Mouse (Mus musculus): ENCODE results near the gene Adamts17. TPM values are rescaled to one million over a fixed set of nuclear protein-coding genes. Genes with fewer than 3 reads are reported as not detected.
A peak's percentile ranks its signal among the peaks of the same experiment; 100 is the strongest.

The Adamts17 gene
- total RNA-seq, 1 experiment from 2014 or later = 1.2 TPM

DNA sequence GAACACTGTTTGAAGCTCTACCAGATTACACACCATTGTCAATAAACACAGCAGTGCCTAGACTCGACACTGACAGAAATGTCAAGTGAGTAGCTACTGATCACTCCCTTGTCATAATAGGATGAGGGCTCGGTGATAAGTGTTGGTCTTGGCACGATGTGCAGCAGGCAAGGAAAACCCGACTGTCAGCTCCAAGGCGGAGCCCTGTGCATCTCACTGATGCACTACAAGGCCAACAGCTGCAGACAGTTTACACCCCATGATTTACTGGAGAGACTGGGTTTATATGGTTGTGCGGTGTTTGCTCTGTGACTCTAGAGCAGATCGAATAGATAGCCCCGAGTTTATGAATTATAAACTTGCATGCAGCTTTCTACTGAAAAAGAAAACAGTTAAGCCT is 124.0 kb downstream of the Adamts17 start:
- ATAC-seq (replicated peaks; ENCODE audit: low read depth, poor library complexity, severe bottlenecking) = no peak

DNA sequence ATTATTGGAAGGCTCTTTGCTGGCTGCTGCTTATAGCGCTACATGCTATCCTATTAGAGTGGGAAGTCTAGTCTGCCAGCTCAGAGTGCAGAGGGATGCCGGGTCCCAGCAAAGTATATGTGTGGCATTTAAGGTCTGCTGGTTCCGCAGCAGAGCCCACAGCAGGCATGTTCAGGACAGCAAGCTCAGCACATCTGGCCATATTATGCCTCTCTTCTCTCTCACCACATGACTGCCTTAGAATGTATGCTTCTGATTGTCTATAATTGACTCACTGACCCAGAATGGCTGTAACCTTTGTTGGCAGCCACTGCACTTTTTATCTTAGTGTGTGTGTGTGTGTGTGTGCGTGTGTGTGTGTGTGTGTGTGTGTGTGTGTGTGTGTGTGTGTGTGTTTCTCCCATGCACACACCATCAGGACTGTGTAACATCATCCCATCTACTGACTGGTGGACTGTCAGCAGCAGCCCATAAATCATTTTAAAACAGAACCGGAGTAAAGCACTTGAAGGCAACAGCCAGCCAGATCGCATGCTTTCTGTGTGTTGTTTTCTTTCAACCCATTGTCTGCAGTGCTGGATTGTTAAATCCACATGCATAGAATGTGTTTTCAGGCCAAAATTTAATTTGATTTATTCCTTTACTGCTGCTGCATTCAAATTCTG is 127.1 kb downstream of the Adamts17 start:
- no peak for ATAC-seq (replicated peaks; ENCODE audit: low read depth, poor library complexity, severe bottlenecking)

DNA sequence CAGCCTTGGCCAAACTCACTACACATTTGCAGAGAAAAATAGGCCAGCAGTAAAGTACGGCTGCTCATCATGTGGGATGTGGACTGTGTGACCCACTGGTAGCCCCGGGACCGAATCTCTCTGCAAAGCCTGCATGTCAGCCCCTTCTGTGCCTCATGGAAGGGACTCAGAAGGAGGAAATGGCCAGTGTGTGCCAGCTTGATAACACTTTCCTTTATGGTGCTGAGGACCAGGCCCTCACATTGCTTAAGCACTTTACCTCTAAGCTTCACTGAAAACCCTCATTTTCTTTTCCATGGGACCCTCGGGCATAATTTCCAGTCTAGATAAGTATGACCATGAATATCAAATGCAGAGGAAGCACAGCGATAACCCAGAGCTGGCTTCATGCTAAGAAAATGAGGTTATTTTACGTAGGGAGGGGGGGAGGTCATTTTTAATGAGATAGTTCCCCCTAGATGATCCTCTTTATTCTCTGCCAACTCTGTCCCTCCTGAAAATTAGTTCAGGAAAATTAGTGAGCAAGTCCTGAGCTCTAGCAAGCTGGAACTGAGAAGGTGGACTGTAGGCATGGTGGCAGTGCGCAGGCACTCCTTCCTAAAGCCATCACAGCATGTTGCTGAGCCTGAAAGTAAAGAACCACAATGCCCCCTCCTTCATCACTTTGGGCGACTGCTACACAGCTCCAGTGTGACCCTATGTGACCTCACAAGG is 127.8 kb downstream of the Adamts17 start:
- 0 out of 2 replicates have a peak, but pooled peaks have one; percentile 21 for ATAC-seq (replicated peaks; ENCODE audit: low read depth, poor library complexity, severe bottlenecking)

DNA sequence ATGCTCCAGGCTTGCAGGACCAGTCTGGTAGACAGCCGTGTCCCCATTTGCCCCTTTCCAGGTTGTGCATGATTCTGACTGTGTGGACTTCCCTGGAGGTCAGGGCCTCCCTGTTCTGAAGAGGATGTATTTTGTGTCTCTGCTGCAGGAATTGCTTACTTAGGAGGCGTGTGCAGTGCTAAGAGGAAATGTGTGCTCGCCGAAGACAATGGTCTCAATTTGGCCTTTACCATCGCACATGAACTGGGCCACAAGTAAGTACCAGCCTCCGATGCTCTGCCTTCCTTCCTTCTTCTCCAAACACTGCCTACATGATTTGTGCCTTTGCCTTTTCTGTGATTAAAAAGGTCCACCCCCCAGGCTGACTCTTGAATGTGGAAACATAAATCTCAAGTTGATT is 129.1 kb downstream of the Adamts17 start:
- ATAC-seq (replicated peaks; ENCODE audit: low read depth, poor library complexity, severe bottlenecking) = no peak

DNA sequence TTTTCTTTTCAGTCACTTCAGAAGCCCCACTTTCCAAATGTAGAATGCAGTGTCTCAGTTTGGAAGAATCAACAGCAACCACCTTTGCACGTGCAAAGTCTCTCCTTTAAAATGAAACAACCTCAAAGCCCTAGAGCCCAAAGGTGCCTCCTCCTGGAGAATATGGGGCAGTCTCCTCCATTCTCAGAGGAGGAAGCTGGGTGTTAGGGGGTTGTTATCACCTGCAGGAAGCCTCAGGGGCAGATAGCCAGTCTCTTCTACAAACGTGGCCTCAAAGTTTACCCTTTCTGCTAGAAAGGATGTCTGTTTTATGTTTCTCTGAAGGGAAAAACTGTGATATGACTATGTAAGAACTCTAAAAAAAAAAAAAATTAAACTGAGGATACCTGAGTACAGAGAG is 129.7 kb downstream of the Adamts17 start:
- peak; percentile 64 for ATAC-seq (replicated peaks; ENCODE audit: low read depth, poor library complexity, severe bottlenecking)

DNA sequence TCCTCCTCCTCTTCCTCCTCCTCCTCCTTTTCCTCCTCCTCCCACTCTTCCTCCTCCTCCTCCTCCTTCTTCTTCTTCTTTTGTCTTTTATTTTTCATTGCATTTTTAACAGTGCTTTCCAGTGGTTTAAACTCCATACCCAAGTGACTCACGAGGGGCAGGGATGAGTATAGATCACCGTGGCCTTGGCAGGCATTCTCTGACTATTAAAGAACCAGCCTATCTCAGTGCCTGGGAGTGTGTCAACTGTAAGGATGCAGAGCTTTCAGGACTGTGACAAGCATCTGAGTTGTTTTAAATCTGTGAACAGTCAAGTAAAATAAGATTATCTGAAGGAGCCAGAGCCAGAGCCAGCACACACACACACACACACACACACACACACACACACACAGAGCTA is 130.7 kb downstream of the Adamts17 start:
- ATAC-seq (replicated peaks; ENCODE audit: low read depth, poor library complexity, severe bottlenecking) = no peak

DNA sequence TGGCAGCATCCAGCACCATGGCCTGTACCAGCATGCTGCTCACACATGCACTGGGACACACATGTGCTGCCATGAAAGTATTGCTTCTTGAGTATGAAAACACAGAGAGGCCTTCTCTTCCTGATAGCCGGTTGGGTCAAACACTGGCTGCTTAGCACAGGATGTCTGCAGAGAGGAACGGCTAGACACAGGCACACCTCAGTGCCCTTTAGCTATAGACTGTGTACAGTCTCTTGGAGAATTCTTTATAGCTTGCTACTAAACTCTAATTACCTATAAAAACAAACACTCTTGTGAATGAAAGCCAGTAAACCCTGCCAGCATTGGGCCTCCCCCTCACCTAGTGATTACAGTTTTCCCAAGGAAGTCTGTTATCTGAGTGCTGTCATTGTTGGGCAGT is 131.4 kb downstream of the Adamts17 start:
- ATAC-seq (replicated peaks; ENCODE audit: low read depth, poor library complexity, severe bottlenecking) = no peak

DNA sequence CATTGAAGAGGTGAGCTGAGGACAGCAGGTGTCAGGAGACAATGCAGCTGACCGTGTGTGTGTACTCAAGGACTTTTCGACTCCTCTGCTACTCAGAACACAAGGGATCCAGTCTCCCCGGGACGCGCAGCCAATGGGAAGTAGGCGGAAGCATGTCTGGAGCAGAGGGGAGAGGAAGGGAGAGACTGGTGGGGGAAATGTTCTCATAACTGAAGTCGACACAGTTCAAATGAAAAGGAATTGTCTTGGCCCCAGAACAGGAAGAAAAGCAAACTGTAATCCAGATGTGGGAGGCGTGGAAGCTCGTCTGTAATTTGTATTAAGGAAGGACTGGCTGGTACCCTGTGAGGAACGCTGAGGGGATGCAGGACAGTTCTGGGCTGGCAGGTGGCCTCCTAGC is 135.3 kb downstream of the Adamts17 start:
- ATAC-seq (replicated peaks; ENCODE audit: low read depth, poor library complexity, severe bottlenecking) = no peak

DNA sequence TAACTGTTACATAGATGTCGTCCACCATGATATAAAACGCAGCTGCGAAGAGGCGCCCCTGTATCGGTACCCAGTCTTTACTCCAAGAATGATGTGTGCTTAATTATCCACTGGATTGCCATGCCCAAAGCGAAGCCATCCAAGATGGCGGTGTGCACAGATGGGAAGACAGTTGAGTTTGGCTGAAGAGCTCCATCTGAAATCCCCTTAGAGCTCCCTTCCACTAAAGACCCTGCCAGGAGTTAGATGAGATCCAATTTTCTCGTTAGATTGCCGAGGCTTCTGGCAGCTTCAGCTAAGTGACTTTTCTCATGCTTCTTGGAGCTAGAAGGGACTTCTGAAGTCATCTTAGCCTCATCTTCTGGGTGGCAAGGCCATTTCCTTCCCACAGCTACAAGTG is 136.8 kb downstream of the Adamts17 start:
- ATAC-seq (replicated peaks; ENCODE audit: low read depth, poor library complexity, severe bottlenecking) = no peak

DNA sequence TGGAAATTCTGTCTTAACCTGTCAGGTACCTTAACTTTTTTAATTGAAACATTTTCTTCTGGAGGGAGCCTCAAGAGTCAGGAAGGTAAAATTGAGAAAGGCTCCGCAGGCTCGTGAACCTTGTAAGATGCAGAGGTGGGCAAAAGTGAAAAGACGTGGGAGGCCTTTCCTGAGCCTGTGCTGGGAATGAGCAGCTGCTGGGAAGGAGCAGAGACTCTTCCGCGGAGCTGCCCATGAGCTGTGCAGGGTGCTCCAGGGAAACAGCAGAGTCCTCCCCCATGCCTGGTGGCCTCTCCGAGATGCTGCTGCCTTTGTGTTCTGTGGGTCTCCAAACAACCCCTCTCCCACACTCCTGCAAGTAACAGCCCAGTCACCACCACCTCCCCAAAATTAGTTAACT is 142.1 kb downstream of the Adamts17 start:
- ATAC-seq (replicated peaks; ENCODE audit: low read depth, poor library complexity, severe bottlenecking) = no peak

DNA sequence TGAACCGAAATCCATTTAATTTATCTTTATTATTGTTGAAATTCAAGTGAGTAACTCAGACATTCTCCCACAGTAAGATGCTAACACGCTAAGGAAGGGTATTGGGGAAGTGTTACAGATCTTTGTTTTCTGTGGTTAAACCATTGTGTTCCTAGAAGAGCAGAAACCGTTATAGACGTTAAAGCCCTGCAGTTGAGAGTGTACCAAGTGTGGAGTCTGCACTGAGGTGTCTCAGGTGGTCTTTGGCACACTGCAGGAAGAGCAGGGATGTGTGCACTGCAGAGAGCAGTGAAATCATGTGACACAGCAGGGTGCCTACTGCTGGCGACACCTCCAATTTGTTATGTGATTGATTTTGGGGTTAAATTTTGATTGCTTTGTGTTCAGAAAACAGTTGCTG is 142.5 kb downstream of the Adamts17 start:
- peak; percentile 78 for ATAC-seq (replicated peaks; ENCODE audit: low read depth, poor library complexity, severe bottlenecking)

DNA sequence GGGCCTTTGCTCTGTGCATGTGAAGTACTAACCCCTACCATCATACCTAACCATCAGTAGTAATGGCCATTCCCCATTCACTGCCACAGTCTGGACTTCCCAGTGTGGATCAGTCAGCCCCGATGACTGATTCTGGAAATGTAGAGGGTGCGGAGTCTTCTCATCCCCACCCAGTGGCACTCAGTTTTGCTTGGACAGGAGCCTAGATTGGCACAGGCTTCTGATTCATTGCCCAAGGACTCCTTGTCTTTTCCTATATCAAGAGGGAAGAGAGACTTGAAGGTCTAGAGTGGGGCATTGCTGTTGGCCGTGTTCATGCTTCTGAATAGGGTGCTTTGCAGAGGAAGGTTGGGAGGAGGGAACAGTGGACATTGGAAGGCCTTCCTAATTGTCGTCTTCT is 148.1 kb downstream of the Adamts17 start:
- ATAC-seq (replicated peaks; ENCODE audit: low read depth, poor library complexity, severe bottlenecking) = no peak

DNA sequence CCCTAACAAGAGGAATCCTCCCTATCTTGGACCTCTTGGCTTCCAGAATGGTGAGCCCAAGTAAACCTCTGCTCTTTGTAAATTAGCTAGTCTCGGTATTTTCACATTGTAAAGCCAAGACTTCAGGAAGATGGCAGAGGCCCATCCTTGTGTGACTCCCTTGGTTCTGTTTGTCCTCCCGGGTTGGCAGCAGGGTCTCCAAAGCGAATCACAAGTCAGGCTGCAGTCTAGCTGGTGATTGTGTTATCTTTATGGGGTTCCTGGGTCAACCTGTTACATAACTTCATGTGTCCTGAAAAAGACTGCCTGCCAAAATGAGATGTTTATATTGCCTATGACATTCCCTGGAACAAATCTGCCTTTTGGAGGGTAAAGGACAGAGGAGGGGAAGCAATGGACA is 148.9 kb downstream of the Adamts17 start:
- no peak for ATAC-seq (replicated peaks; ENCODE audit: low read depth, poor library complexity, severe bottlenecking)

DNA sequence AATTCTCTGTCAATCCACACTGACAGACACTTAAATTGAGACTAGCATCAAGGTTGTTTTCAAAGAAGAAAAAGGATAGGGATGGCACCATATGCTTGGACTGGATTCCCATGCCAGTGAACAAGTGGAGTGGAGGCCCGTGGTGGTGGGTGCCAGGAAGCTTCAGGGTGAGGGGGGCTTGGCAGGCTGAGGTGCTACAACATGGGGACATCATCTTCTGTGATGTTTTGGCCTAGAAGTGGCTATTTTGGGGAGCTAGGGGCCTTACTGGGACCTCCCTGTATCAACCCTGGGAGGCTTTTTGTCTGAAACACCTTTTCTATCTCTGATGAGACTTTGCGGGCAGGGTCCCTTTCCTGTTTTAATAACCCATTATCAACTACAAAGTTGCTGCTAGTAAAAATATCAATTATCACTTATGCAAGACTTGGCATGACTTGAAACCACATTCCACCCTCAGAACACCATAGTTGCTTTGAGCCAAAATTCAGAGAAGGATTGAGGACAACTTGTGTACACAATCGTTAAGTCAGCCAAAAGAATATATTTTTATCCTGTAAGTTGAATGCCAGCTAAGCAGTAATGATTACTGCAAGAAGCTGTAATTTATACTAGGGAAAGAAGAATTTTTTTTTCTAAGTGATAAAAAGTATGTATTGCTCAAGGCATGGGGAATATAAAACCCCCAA is 150.0 kb downstream of the Adamts17 start:
- ATAC-seq (replicated peaks; ENCODE audit: low read depth, poor library complexity, severe bottlenecking) = no peak

DNA sequence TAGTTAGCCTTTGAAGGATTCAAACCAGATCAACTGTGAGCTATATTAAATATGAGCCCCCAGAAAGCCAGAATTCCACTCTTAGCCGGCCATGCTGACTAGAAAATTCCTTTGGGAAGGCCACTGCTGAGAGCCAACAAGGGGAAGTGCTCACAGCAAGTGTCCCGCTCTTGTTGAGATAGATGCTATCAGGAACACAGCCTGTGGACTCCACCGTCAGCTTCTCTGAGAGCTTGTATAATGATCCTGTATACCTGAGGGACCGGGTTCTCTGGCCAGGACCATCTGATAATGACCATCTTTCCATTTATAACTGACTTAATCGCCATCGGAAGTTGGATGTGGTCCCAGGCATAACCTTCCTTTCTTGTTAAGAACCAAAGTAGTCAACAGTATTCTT is 159.3 kb downstream of the Adamts17 start:
- ATAC-seq (replicated peaks; ENCODE audit: low read depth, poor library complexity, severe bottlenecking) = no peak

DNA sequence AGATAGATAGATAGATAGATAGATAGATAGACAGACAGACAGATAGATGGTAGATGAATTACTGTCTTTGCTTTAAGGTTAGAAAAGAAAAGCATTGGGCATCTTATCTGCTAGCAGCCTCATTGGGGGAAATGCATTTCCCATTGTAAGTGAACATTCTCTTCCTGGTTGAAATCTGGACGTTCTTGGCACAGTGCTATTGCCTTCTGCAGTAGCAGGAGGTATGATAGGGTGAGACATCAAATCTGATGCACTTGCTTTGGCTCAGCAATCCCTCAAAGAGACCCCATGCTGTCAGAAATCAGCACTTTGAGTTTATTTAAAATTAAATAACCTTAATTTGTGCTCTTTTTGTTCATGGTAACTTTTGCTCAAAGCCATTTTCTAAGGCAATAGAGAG is 164.1 kb downstream of the Adamts17 start:
- no peak for ATAC-seq (replicated peaks; ENCODE audit: low read depth, poor library complexity, severe bottlenecking)

DNA sequence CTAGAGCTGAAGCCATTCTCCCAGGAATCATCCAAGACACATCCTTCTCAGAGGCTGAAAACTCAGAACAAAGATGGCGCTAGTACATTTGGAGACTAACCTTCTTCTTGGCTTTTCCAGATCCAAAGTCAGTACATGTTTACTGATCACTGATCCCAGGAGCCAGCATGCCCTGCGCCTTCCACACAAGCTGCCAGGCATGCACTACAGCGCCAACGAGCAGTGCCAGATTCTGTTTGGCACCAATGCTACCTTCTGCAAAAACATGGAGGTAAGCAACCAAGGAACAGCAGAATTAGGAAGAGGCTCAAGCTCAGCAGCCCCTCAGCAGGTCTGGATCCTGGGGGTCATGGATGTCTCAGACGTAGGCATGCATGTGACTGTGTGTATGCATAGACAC is 164.7 kb downstream of the Adamts17 start:
- no peak for ATAC-seq (replicated peaks; ENCODE audit: low read depth, poor library complexity, severe bottlenecking)

DNA sequence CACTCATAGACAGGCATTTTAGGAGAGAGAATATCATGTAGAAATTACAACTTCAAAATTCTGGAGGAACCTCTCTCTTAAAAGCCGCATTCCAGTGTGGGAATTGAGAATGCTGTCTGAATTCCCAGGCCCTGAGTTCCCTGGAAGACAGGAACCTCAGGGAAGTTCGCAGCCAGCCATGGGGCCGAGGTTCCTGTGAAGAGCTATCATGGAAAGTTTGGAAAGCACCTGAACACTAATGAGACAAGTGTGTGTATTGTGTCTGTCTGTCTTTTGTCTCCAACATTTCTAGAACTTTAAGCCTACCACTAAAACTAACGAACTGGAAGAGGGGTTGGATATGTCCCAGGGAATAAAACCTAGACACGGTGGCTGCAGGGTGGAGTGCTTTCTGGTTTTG is 170.3 kb downstream of the Adamts17 start:
- no peak for ATAC-seq (replicated peaks; ENCODE audit: low read depth, poor library complexity, severe bottlenecking)

DNA sequence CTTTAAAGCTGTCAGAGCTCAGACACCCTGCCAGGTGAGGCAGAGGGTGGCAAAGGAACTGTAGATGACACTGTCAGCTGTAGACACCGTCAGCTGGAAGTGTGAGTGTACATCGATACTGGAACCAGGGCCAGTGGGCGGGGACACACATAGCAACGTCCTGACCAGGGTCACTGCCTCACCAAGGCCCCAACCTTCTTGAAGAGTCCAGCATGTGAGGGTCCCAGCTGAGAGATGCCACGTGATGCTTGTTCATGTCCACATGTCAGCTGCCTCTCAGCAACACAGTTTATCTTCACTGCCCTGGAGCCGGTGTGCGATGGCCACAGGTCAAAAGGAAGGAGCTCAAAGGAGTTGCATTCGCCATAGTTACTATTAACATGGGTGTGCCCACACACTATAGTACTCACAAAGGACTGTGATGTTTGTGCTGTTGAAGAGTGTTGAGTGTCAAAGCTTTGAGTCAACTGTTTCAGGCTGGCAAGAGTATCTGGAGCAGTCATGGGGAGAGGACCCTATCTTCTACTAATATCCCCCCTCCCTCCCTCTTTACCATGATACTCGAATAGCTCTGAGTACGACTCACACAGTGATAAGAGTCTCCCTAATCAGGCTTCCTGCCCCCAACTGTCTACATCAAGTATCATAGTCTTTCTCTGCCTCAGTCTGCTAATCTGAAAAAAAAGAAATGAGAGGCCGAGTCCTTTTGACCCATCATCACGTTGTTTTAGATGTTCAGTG is 172.6 kb downstream of the Adamts17 start:
- ATAC-seq (replicated peaks; ENCODE audit: low read depth, poor library complexity, severe bottlenecking) = no peak

DNA sequence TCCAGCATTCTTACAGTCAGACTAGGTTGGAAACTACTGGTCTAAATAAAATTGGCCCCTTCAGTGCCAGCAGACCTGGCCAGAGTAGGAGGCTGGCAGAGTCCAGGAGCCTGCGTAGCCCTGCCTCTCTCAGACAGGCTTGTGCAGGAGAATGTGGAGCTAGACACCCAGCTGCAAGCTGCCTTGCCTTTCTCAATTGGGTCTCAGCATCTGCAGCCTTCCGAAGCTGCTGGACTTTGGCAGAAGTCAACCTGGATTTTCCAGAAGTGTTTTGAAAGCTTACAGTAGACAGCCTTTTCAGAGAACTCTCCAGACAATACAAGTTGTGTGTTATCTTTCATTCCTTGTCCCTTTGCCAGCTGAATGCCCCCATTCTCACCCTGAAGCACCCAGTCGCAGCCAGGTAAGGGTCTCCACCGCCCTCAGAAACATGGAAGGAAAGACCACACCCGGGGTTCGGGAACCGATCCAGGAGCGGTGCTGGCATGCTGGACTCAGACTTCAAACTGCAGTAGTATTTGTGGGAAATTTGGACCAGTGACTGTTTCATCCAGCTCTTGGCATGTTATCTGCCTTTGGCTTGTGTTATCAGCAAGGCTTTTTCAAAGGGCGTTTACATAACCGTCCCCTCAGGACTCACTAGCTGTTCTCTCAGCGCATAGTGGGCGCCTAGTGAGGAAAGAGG is 173.8 kb downstream of the Adamts17 start:
- ATAC-seq (replicated peaks; ENCODE audit: low read depth, poor library complexity, severe bottlenecking) = peak; percentile 39; the same call in 1 of the 2 replicates
